Mouse (Mus musculus) small intestine, adult 2 months (tissue): ENCODE results near the gene Tead1.

ENCODE experiments used
- CTCF ChIP-seq: fragments of 200-500 bp; IDR thresholded peaks from 2 replicates; pipeline ENCODE4 v1.5.1; 2012; ENCODE audit warnings: low read depth, mild to moderate bottlenecking, control low read depth, inconsistent platforms, low read length, moderate library complexity, mixed read lengths; ENCODE audit not compliant: insufficient replicate concordance, insufficient read length; ENCODE audit errors: extremely low read depth
- POLR2A ChIP-seq: fragments of 200-500 bp; IDR thresholded peaks from 2 replicates; pipeline ENCODE4 v1.6.1; 2012; ENCODE audit warnings: low read depth, mild to moderate bottlenecking, control low read depth, inconsistent platforms, low read length, moderate library complexity

GRCm38 (mm10) chr7:112876128-112876527 is 197.0 kb downstream of the Tead1 start:
- TF ChIP-seq CTCF (no peak), POLR2A (no peak)
